Mouse (Mus musculus): ENCODE measurements around the gene Zfp868. TPM values are rescaled to one million over a fixed set of nuclear protein-coding genes. Genes with fewer than 3 reads are reported as not detected.
"Not testable (repeated sequence)": the region's sequence is repeated elsewhere in the genome, so short reads cannot be mapped to it uniquely, and the experiment has no call there.

The Zfp868 gene
- polyA plus RNA-seq, 1 experiment from 2014 or later: 35.6 TPM

GRCm38 (mm10) chr8:69584611-69585202 is 40.6 kb downstream of the Zfp868 start:
- H3K4me1 ChIP-seq (replicated peaks; ENCODE audit: control insufficient read depth, insufficient read depth, low read length): no peaks in the 10 kb centered on the region
- no peak overlapping the region for H3K27ac ChIP-seq (ENCODE audit: low read depth, low read length)
- H3K9ac ChIP-seq (ENCODE audit: low read length): peak overlapping the region; percentile 70
- peak overlapping the region; percentile 79 for H3K4me2 ChIP-seq (ENCODE audit: low read depth, low read length, severe bottlenecking)
- no peaks in the 10 kb centered on the region for H3K27me3 ChIP-seq (ENCODE audit: control insufficient read depth, insufficient read depth, low read length)
- no peaks in the 10 kb centered on the region for H3K9me3 ChIP-seq (ENCODE audit: control insufficient read depth, low read length)
- peak overlapping the region; percentile 41 for H3K4me3 ChIP-seq (ENCODE audit: low read depth, low read length)
- peak; percentile 78 for DNase-seq (ENCODE audit: low spot score)
- ATAC-seq (replicated peaks; ENCODE audit: low FRiP score): 0 out of 2 replicates have a peak, but pooled peaks have one; percentile 58
- no peaks in the 10 kb centered on the region for H3K36me3 ChIP-seq (ENCODE audit: control insufficient read depth, insufficient read depth, low read length)
- under 1% methylated on average over 50 of the region's 54 CpGs for WGBS

GRCm38 (mm10) chr8:69584201-69584600 is 41.1 kb downstream of the Zfp868 start:
- not testable (repeated sequence) for DNase-seq (ENCODE audit: low spot score); H3K9me3 ChIP-seq (ENCODE audit: control insufficient read depth, low read length); H3K36me3 ChIP-seq (ENCODE audit: control insufficient read depth, insufficient read depth, low read length); H3K27ac ChIP-seq (ENCODE audit: low read depth, low read length); H3K27me3 ChIP-seq (ENCODE audit: control insufficient read depth, insufficient read depth, low read length); ATAC-seq (replicated peaks; ENCODE audit: low FRiP score); H3K4me1 ChIP-seq (replicated peaks; ENCODE audit: control insufficient read depth, insufficient read depth, low read length)
- peak overlapping the region; percentile 41 for H3K4me3 ChIP-seq (ENCODE audit: low read depth, low read length)
- H3K9ac ChIP-seq (ENCODE audit: low read length): peak overlapping the region; percentile 70
- WGBS: 17% methylated on average over 7 of the region's 7 CpGs
- peak overlapping the region; percentile 79 for H3K4me2 ChIP-seq (ENCODE audit: low read depth, low read length, severe bottlenecking)

Other genes with a start within 250 kb of the Zfp868 start
- not detected in 2 replicates for gene Gm9495, start 172.0 kb downstream of the Zfp868 start, polyA plus RNA-seq (2014; fragmentation: Nextera tagmentation; extraction: Ambion mirVana)
- not detected in 2 replicates for gene Gm7697, start 102.6 kb downstream of the Zfp868 start, polyA plus RNA-seq (2014; fragmentation: Nextera tagmentation; extraction: Ambion mirVana)
- gene Zfp964, start 28.9 kb upstream of the Zfp868 start, polyA plus RNA-seq (2014; fragmentation: Nextera tagmentation; extraction: Ambion mirVana): 2.8 and 3.0 TPM in 2 replicates
- 31.6 and 37.8 TPM in 2 replicates for gene Zfp869, start 85.2 kb upstream of the Zfp868 start, polyA plus RNA-seq (2014; fragmentation: Nextera tagmentation; extraction: Ambion mirVana)
- gene Zfp963, start 124.4 kb upstream of the Zfp868 start, polyA plus RNA-seq (2014; fragmentation: Nextera tagmentation; extraction: Ambion mirVana): 5.8 and 8.2 TPM in 2 replicates
- 0.68 and 0.91 TPM in 2 replicates for gene Gm20422, start 149.3 kb upstream of the Zfp868 start, polyA plus RNA-seq (2014; fragmentation: Nextera tagmentation; extraction: Ambion mirVana)
- gene Atp13a1, start 165.6 kb upstream of the Zfp868 start, polyA plus RNA-seq (2014; fragmentation: Nextera tagmentation; extraction: Ambion mirVana): 53.6 and 58.4 TPM in 2 replicates
- 45.0 and 45.8 TPM in 2 replicates for gene Zfp866, start 165.6 kb upstream of the Zfp868 start, polyA plus RNA-seq (2014; fragmentation: Nextera tagmentation; extraction: Ambion mirVana)
- 9.9 and 11.0 TPM in 2 replicates for gene Gmip, start 183.1 kb upstream of the Zfp868 start, polyA plus RNA-seq (2014; fragmentation: Nextera tagmentation; extraction: Ambion mirVana)
- 1.1 and 1.3 TPM in 2 replicates for gene Lpar2, start 196.9 kb upstream of the Zfp868 start, polyA plus RNA-seq (2014; fragmentation: Nextera tagmentation; extraction: Ambion mirVana)
- 48.7 and 50.3 TPM in 2 replicates for gene Pbx4, start 206.9 kb upstream of the Zfp868 start, polyA plus RNA-seq (2014; fragmentation: Nextera tagmentation; extraction: Ambion mirVana)

Measured in forebrain, embryonic 11.5 days (tissue).